Mouse (Mus musculus) layer of hippocampus, postnatal 36 days (tissue): Measurements from ENCODE around the gene Egfl8. TPM values are rescaled to one million over a fixed set of nuclear protein-coding genes. Genes with fewer than 3 reads are reported as not detected.

ENCODE experiments used
- DNase-seq, 2 experiments: peaks; one replicate each; pipeline ENCODE4 v3.0.0; 2022
- total RNA-seq, 2 experiments: library from RNA; stranded (reverse); gene quantifications; 2 replicates each; pipeline ENCODE4 v1.2.3; 2021

Gene Egfl8
- total RNA-seq, 2 experiments from 2014 or later, result 1.8 to 2.0 TPM

- no peak for DNase-seq
These were observed 32.5 kb upstream of the Egfl8 start for GRCm38 (mm10) chr17:34648141-34648890.

DNA sequence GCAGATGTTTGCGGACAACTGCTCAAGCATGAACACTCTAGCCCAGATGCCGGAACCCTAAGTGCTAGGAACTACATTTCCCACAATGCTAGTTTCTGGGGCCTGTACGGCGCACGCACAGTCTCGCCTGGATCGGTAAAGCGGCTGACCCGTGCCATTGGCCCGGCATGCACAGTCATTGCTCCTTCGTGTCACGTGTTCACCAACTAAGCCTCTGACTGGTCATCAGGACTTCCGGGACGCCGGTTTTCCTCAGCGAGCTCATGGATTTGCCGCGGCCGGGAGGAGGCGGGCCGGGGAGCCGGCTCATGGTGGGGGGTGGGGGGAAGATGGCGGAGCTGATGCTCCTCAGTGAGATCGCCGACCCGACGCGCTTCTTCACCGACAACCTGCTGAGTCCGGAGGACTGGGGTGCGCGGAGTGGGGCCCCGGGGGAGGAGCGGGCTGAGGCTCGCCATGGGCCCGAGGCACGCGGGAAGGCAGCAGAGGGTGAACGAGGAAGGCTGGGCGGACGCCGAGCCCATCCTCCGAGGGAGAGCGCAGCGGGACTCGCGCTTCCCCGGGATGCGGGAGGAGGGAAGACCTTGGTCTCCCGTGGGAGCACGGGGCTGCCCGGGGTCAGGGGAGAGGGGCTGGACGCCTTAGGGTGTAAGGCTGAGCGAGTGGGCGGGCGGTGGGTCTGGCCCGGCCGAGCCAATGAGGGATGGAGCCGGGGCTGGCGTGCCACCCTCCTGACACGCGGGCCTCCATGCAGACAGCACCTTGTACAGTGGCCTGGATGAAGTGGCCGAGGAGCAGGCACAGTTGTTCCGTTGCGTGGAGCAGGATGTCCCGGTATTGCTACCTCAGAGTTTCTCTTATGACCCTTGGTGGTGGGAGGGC lies 31.4 kb upstream of the Egfl8 start, which contains the start of gene Atf6b:
TSS of gene Atf6b (plus strand) at position 241 of the 882 bp plus-strand sequence.
- peak; percentile 94 to 96 for DNase-seq

DNA sequence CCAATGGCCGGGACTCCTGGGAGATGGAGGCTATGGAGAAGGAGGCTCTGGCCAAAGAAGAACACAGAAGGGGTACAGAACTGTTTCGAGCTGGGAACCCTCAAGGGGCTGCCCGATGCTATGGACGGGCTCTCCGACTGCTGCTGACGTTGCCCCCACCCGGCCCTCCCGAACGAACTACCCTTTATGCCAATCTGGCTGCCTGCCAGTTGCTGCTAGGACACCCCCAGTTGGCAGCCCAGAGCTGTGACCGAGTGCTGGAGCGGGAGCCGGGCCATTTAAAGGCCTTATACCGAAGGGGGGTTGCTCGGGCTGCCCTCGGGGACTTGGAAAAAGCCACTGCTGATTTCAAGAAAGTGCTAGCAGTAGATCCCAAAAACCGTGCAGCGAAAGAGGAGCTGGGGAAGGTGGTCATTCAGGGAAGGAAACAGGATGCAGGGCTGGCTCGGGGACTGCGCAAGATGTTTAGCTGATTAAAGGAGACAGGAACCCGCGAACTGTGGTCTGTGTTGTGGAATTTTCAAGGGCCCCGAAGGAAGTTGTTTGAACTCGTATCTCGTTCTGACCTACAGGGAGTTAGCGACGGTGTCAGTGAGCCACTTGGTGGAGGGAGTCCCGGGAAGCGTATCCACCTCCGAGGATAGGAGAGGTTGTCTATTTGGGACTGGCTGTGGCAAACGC lies 30.2 kb upstream of the Egfl8 start:
- DNase-seq, result no peak

GRCm38 (mm10) chr17:34645256-34645829 lies 29.6 kb upstream of the Egfl8 start:
- DNase-seq, result no peak

DNA sequence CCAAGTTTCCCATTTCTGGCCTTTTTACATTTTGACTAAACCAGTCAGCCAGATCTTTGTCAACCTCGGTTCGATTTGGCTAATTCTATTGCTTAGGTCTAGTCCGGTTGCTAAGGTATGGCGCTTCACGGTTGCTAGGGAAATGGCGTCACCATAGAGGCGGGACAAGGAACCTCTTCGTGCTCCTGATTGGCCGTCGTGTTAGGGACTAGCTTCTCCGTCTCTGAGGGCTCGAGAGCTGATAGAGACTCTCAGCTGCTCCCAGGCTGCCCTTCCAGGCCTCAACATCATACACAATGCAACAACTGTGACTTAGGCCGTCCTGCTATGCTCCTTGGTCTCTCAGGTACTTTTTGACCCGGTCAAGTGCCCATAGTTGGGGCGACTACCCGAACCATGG lies 28.8 kb upstream of the Egfl8 start, which contains the start of gene Fkbpl:
TSS of gene Fkbpl (plus strand) at position 157 of the 400 bp plus-strand sequence.
- peak; percentile 96 for DNase-seq

GRCm38 (mm10) chr17:34643944-34644343 lies 28.2 kb upstream of the Egfl8 start:
- no peak for DNase-seq

- DNase-seq, result no peak
These were observed 27.6 kb upstream of the Egfl8 start for GRCm38 (mm10) chr17:34643379-34643778.

DNA sequence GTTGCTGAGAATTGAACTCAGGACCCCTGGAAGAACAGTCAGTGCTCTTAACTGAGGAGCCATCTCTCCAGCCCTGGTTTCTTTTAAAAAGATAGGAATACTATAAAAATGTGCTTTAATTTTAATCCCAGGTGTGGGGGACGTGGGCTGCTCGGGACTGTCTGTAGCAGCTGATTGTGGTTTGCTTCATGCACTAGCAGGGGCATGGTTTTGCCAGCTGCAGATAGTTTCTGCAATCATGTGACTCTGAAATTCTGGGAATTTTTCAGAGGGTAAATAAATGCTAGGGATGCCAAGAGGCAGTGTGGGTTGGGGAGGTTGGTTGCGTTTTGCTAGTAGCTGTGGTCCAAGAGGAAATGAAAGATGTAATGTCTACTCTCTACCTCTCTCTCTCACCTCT lies 26.2 kb upstream of the Egfl8 start:
- no peak for DNase-seq

DNA sequence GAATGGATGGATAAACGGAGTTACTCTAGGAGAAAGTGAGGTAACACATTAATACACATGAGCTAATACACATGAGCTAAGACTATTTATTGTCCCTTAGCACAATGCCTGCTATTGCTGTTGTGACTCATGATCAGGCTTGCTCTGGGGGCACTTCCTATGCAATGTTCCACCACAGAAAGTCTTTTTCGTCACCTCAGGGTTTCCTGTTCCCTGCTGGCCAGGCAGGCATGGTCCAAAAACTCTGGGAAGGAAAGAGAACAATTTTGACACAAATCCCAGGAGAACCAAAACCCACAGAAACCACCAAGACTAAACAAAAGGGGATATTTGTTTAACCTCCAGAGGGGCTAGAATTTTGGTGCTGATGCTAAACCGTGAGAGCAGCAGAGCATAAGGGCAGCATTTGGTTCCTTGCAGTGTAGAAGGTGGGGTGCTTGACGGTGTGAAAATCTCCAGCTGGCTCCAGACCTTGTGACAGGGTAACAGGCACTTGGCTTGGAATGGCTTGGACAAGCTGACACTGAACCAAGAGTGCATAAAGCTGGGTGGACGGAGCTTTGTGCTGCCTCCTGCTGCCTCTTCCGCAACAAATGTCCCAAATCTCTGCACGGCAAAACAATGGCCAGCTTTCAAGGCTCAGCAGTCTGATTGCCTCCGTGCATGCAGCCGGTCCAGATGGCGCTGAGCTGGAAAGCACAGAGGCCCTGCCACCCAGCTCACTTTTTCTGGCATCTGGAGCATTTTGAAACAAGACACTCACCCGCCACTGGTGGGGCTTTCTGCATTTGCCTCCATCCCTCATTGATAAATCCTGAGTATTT lies 25.2 kb upstream of the Egfl8 start:
- DNase-seq, result peak; percentile 55 to 74

GRCm38 (mm10) chr17:34639461-34640255 lies 23.9 kb upstream of the Egfl8 start:
- no peak for DNase-seq

- DNase-seq, result no peak
These were observed 21.7 kb upstream of the Egfl8 start for GRCm38 (mm10) chr17:34637459-34637858.

- DNase-seq, result no peak
These were observed 19.9 kb upstream of the Egfl8 start for GRCm38 (mm10) chr17:34635671-34636070.

- peak; percentile 89 to 92 for DNase-seq
These were observed 16.5 kb upstream of the Egfl8 start for GRCm38 (mm10) chr17:34632261-34632691.

DNA sequence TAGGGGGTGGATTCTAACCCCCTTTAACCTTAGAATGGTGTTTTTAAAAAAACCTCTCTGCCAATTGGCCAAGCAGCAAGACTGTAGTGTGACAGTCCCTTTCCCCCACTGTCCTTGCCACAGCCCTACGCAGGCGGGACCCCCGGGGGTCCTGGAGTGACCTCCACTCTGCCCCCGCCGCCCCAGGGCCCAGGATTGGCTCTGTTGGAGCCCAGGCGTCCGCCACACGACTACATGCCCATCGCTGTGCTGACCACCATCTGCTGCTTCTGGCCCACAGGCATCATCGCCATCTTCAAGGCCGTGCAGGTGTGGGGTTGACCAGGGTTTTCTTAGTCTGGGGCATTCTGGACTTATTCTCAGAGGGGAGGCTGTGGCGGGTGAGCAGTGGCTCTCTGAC lies 15.9 kb upstream of the Egfl8 start:
- no peak for DNase-seq

DNA sequence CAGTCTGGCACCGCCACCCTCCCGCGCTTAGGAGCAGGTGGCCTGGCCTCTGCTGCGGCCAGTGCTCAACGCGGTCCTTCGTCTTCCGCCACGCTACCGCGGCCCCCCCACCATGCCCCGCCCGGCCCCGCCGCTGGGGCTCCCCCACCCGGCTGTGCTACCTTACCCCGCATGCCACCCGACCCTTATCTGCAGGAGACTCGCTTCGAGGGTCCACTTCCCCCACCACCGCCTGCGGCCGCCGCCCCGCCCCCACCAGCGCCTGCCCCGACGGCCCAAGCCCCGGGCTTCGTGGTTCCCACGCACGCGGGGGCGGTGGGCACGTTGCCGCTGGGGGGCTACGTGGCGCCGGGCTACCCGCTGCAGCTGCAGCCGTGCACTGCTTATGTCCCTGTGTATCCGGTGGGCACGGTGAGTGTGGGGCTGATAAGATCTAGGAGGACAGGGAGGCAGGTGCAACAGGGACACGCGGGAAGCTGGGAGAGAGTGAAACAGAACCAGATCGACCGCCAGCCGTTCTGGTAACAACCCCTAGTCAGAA lies 15.1 kb upstream of the Egfl8 start:
- DNase-seq, result no peak

DNA sequence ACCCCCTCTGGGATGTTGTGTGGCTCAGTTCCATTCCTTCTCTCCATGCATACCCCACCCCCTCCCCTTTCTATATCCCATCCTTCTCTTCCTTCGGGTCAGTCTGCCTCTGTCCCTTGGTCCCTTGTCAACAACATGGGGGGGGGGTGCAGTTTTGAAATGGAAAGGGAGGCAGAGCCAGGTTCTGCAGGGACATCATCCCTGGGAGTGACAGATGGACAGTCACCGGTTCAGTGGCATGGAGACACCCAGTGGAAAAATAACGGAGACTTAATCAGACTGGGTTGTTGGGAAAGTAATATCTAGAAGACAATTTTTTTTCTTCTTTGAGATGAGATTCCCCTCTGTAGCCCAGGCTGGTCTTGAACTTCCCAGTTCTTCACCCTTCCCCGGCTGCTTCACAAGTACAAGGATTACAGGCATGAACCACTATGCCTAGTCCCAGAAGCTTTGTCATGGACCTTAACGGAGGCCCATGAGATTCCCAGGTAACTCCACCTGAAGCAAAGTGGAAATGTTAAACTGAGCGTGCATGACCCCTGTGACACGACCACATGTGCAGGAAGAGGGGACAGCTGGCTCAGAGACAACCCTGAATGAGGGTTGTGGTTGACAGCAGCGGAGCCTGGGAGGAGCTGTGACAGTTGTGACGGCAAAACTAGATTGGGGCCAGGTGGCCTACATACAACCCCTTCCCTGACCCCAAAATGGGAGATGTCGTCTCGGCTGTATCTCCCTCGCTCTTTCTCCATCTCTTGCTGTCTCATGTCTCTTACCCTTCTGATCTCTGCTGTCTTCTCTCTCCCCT lies 14.2 kb upstream of the Egfl8 start:
- DNase-seq, result no peak

DNA sequence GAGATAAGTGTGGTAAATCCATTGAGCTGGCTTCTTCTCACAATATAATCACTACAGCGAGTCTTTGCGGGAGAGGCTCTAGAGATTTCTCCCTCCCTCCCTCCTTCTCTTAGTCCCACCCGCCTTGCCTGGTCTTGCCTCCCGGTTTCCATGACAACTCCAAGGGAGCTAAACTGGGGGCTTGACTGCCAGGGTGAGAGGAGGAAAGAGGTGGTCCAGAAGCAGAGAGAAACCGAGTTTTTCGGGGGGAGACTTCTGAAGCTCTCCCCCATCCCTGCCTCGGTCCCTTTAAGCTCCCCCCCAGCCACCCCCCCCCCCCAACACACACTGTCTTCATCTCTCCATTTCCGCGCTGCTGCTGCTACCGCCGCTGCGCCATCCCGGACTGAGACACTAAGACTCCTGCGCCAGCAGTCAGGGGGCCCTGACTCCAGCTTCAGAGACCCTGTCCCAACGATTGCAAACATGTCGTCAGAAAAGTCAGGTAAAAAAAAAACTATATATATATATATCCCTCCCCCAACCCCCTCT lies 13.5 kb upstream of the Egfl8 start, which contains the start of gene Prrt1:
TSS of gene Prrt1 (plus strand) at position 313 of the 531 bp plus-strand sequence.
- DNase-seq, result peak in 1 of 2 experiments; percentile 68

GRCm38 (mm10) chr17:34628644-34628967 lies 12.8 kb upstream of the Egfl8 start:
- no peak for DNase-seq
